Mouse (Mus musculus) embryonic facial prominence, embryonic 11.5 days (tissue): Measurements from ENCODE around the gene Adcy9. TPM values are rescaled to one million over a fixed set of nuclear protein-coding genes. Genes with fewer than 3 reads are reported as not detected.

Source experiments
- ATAC-seq: fragments of 200-750 bp; cut with Nextera tagmentation; replicated peaks from 2 replicates; pipeline ENCODE4 v1.8.0; 2017; ENCODE audit warnings: low read depth; ENCODE audit not compliant: insufficient number of reproducible peaks, low FRiP score, low TSS enrichment
- DNase-seq: peaks from one replicate; pipeline ENCODE4 v3.0.0-alpha.2; 2015; ENCODE audit warnings: low spot score
- H3K27ac ChIP-seq: fragments of 300-500 bp; sonication (generic); replicated peaks from 2 replicates; pipeline ENCODE4 v1.5.1; 2014; ENCODE audit warnings: mild to moderate bottlenecking, low read depth, low read length, control low read depth
- H3K27me3 ChIP-seq: fragments of 300-500 bp; sonication (generic); 2 replicates; pipeline ENCODE4 v1.6.1; 2014; ENCODE audit warnings: mild to moderate bottlenecking, low read length, moderate library complexity, mixed read lengths; ENCODE audit not compliant: control insufficient read depth, insufficient read depth
- H3K36me3 ChIP-seq: fragments of 300-500 bp; sonication (generic); replicated peaks from 2 replicates; pipeline ENCODE4 v1.6.1; 2014; ENCODE audit warnings: low read depth, mild to moderate bottlenecking, low read length, moderate library complexity, mixed read lengths; ENCODE audit not compliant: control insufficient read depth, insufficient read depth
- H3K4me1 ChIP-seq: fragments of 300-500 bp; sonication (generic); 2 replicates; pipeline ENCODE4 v1.6.1; 2014; ENCODE audit warnings: low read length, mixed read lengths; ENCODE audit not compliant: control insufficient read depth, insufficient read depth
- H3K4me2 ChIP-seq: fragments of 300-500 bp; sonication (generic); 2 replicates; pipeline ENCODE4 v1.6.1; 2014; ENCODE audit warnings: low read depth, mild to moderate bottlenecking, control low read depth, low read length, moderate library complexity
- H3K4me3 ChIP-seq: fragments of 300-500 bp; sonication (generic); 2 replicates; pipeline ENCODE4 v1.5.1; 2014; ENCODE audit warnings: low read depth, low read length, control low read depth
- H3K9ac ChIP-seq: fragments of 300-500 bp; sonication (generic); replicated peaks from 2 replicates; pipeline ENCODE4 v1.6.1; 2014; ENCODE audit warnings: mild to moderate bottlenecking, control low read depth, low read length
- H3K9me3 ChIP-seq: fragments of 300-500 bp; sonication (generic); replicated peaks from 2 replicates; pipeline ENCODE4 v1.6.1; 2016; ENCODE audit warnings: mild to moderate bottlenecking, low read length, inconsistent platforms, mixed read lengths; ENCODE audit not compliant: control insufficient read depth
- WGBS: fragments of 180-500 bp; shearing (Covaris S2); extraction: QIAGEN DNeasy Blood & Tissue Kit; methylation state at CpG from one replicate; pipeline ENCODE4 v1.1.7; 2014; 5-methylcytosine and 5-hydroxymethylcytosine counted together
- polyA plus RNA-seq: library from polyadenylated mRNA; unstranded; fragments of >200 nt; fragmentation: Nextera tagmentation; extraction: Ambion mirVana; gene quantifications from 2 replicates; pipeline ENCODE4 v1.2.1, GENCODE M21; 2014

Adcy9 gene
- polyA plus RNA-seq, 1 experiment from 2014 or later = 0.67 TPM

DNA sequence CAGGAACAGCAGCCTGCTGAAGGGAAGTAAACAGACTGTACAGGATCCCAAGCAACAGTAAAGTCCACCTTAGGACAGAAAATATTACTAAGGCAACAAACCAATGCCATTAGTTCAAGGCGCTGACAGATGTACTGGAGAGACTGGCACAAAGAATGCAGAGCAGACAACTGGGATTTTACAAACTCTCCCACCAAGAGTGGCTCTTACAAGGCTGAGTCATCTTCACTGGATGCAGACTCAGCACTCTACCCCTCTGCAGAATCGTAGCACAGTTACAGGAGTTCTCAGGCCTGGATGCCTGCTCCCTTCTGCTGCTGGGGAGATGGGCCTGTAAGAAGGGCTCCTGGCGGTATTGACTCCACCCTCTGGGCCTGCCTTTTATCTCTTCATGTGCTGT is 99.4 kb downstream of the Adcy9 start:
- no peak overlapping the region for H3K27ac ChIP-seq
- 74% methylated on average over 3 of the region's 3 CpGs for WGBS
- no peaks in the 10 kb centered on the region for H3K4me1 ChIP-seq
- H3K27me3 ChIP-seq = no peaks in the 10 kb centered on the region
- no peak overlapping the region for H3K9ac ChIP-seq
- ATAC-seq (no peak), DNase-seq (no peak)
- H3K36me3 ChIP-seq = no peaks in the 10 kb centered on the region
- H3K9me3 ChIP-seq = no peaks in the 10 kb centered on the region
- H3K4me3 ChIP-seq = no peak overlapping the region
- H3K4me2 ChIP-seq = no peak overlapping the region

GRCm38 (mm10) chr16:4318001-4318526 is 102.2 kb downstream of the Adcy9 start:
- WGBS = 74% methylated on average over 6 of the region's 6 CpGs
- Histone ChIP-seq H3K9me3 (no peaks in the 10 kb centered on the region), H3K36me3 (no peaks in the 10 kb centered on the region), H3K27ac (no peak overlapping the region), H3K9ac (no peak overlapping the region), H3K27me3 (no peaks in the 10 kb centered on the region), H3K4me3 (no peak overlapping the region), H3K4me1 (no peaks in the 10 kb centered on the region), H3K4me2 (no peak overlapping the region)
- ATAC-seq = no peak
- no peak for DNase-seq

- DNase-seq = peak; percentile 85
- 38% methylated on average over 3 of the region's 3 CpGs for WGBS
- no peaks in the 10 kb centered on the region; the same call in 1 of the 2 replicates for H3K27me3 ChIP-seq
- H3K4me3 ChIP-seq = no peak overlapping the region
- no peak overlapping the region for H3K9ac ChIP-seq
- no peaks in the 10 kb centered on the region for H3K4me1 ChIP-seq
- no peaks in the 10 kb centered on the region for H3K9me3 ChIP-seq
- no peak overlapping the region for H3K4me2 ChIP-seq
- no peak for ATAC-seq
- H3K36me3 ChIP-seq = no peaks in the 10 kb centered on the region
- H3K27ac ChIP-seq = no peak overlapping the region
Observed at GRCm38 (mm10) chr16:4316094-4316474, 104.2 kb downstream of the Adcy9 start.

DNA sequence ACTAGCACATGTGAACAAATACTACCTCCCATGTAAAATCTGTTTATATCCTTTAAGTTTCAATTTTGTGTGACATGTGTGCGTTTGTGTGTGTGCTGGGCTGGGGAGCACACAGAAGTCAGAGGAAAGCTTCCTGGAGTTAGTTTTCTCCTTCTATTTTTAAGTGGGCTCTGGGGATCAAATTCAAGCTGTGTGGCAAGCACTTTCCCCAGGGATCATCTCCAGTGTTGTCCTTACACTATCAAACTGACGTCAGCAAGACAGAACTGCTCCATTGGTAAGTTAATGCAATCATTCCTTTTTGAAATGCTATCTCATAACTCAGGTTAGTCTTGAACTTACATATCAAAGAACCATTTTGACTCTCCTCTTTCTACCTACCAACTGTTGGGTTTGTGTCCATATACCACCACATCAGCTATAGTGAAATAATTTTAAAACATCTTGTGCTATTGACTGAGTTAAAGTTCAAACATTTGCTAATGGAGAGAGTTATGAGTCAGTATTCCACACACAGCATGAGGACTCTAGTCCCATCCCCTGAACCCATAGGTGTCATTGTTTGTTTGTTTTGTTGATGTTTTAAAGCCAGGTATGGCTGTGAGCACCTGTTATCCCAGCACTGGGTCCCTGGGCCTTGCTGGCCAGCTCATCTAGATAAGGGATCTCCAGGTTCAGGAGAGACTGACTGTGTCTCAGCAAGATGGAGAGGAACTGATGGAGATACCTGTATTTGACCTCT is 104.8 kb downstream of the Adcy9 start:
- Histone ChIP-seq H3K4me2 (no peak overlapping the region), H3K4me3 (no peak overlapping the region), H3K27me3 (no peaks in the 10 kb centered on the region; the same call in 1 of the 2 replicates), H3K9ac (no peak overlapping the region), H3K36me3 (no peaks in the 10 kb centered on the region), H3K27ac (no peak overlapping the region), H3K4me1 (no peaks in the 10 kb centered on the region), H3K9me3 (no peaks in the 10 kb centered on the region)
- ATAC-seq (no peak), DNase-seq (no peak)
- 72% methylated on average over 2 of the region's 2 CpGs for WGBS

DNA sequence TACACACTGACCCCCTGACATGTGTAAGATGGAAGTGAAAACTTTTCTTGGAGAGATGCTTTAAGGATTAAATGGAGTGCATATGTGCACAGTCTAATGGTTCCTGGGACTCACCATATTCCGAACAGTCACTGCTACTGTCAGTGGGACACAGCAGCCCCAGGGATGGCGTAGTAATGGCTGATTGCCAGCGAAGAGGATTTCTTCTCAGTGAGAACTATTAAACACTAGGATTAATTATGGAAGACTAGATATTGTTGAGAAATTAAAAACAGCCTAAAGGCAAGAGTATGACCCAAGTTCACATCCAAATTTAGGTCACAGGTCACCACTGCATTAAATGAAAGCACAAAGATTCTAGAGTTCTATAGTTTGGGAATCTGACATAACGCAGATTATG is 105.4 kb downstream of the Adcy9 start:
- DNase-seq (no peak), ATAC-seq (no peak)
- Histone ChIP-seq H3K9ac (no peak overlapping the region), H3K9me3 (no peaks in the 10 kb centered on the region), H3K27ac (no peak overlapping the region), H3K4me2 (no peak overlapping the region), H3K27me3 (no peaks in the 10 kb centered on the region; the same call in 1 of the 2 replicates), H3K36me3 (no peaks in the 10 kb centered on the region), H3K4me3 (no peak overlapping the region), H3K4me1 (no peaks in the 10 kb centered on the region)
- WGBS = 92% methylated on average over 4 of the region's 4 CpGs

DNA sequence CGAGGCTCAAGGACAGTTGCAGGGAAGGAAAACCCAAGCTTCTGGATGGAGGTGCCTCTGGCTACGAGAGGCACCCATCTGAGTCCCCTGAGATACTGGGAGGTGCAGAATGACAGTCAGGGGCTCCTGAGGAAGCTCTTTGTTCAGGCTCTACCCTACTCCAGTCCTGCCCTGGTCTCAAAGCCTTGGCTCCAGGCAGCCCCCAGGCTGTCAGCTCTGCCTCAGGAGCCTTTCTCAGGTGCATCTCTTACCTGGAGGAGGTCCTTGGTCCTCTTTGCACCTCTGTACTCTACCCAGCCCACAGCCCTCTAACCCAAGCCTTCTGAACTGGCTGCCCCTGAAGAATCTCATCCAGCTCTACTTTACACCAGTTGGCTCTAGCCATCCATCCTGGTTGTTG is 108.3 kb downstream of the Adcy9 start:
- ATAC-seq (no peak), DNase-seq (no peak)
- no peak overlapping the region for H3K4me3 ChIP-seq
- H3K9me3 ChIP-seq = no peaks in the 10 kb centered on the region
- H3K36me3 ChIP-seq = no peaks in the 10 kb centered on the region
- no peaks in the 10 kb centered on the region; the same call in 1 of the 2 replicates for H3K27me3 ChIP-seq
- H3K9ac ChIP-seq = no peak overlapping the region
- H3K4me1 ChIP-seq = no peaks in the 10 kb centered on the region
- H3K27ac ChIP-seq = no peak overlapping the region
- 76% methylated on average over 2 of the region's 2 CpGs for WGBS
- no peak overlapping the region for H3K4me2 ChIP-seq

GRCm38 (mm10) chr16:4311608-4312007 is 108.7 kb downstream of the Adcy9 start:
- H3K36me3 ChIP-seq = no peaks in the 10 kb centered on the region
- H3K9me3 ChIP-seq = no peaks in the 10 kb centered on the region
- H3K4me3 ChIP-seq = no peak overlapping the region
- H3K4me2 ChIP-seq = no peak overlapping the region
- 59% methylated on average over 2 of the region's 2 CpGs for WGBS
- H3K4me1 ChIP-seq = no peaks in the 10 kb centered on the region
- H3K9ac ChIP-seq = no peak overlapping the region
- no peaks in the 10 kb centered on the region; the same call in 1 of the 2 replicates for H3K27me3 ChIP-seq
- ATAC-seq = no peak
- no peak for DNase-seq
- H3K27ac ChIP-seq = no peak overlapping the region

DNA sequence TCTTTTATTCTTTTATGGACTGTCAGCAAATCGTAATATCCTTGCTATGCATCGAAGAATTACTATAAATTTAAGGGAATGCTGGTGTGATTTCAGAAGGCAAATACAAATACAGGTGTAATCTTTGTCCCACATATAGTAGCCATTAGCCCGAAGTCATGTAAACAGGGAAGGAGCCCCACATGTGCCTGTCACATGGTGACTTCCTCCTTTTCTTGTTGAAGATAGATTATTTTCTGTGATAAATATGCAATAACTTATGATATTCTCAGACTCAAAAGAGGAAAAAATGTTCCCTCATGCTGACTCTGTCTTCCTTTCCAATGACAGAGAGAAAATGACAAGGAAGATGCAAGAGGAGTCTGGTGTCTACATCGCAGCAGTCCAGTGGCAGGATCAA is 112.5 kb downstream of the Adcy9 start:
- DNase-seq = no peak
- Histone ChIP-seq H3K27ac (no peak overlapping the region), H3K4me2 (no peak overlapping the region), H3K36me3 (no peaks in the 10 kb centered on the region), H3K9me3 (no peaks in the 10 kb centered on the region), H3K4me1 (no peaks in the 10 kb centered on the region), H3K9ac (no peak overlapping the region), H3K4me3 (no peak overlapping the region), H3K27me3 (no peaks in the 10 kb centered on the region; the same call in 1 of the 2 replicates)
- ATAC-seq = no peak
- 89% methylated on average over 4 of the region's 4 CpGs for WGBS
